Mouse (Mus musculus): ENCODE data around the gene Cacnb1. TPM values are rescaled to one million over a fixed set of nuclear protein-coding genes. Genes with fewer than 3 reads are reported as not detected.

Cacnb1 gene
- polyA plus RNA-seq, 1 experiment from 2014 or later, result 52.1 TPM

- H3K4me2 ChIP-seq, result peak overlapping the region; percentile 70
- ATAC-seq (ENCODE audit: low read depth), result peak; percentile 38; the same call in 1 of the 2 replicates
- H3K27me3 ChIP-seq, result peaks cover 16% of the 10 kb centered on the region; the same call in 1 of the 2 replicates
- peak overlapping the region; percentile 69 for H3K9ac ChIP-seq
- WGBS, result under 1% methylated on average over 26 of the region's 27 CpGs
- peaks cover 28% of the 10 kb centered on the region for H3K4me1 ChIP-seq (replicated peaks)
- H3K27ac ChIP-seq (replicated peaks), result peak overlapping the region; percentile 77
- no peaks in the 10 kb centered on the region for H3K9me3 ChIP-seq
- peaks cover 28% of the 10 kb centered on the region for H3K36me3 ChIP-seq
- H3K4me3 ChIP-seq, result peak overlapping the region; percentile 33
Observed at GRCm38 (mm10) chr11:98035977-98036377, 13.1 kb upstream of the Cacnb1 start.

GRCm38 (mm10) chr11:98034840-98035239, 12.0 kb upstream of the Cacnb1 start:
- Histone ChIP-seq H3K4me2 (no peak overlapping the region), H3K4me1 (replicated peaks) (peaks cover 28% of the 10 kb centered on the region), H3K9ac (peak overlapping the region; percentile 4; the same call in 1 of the 2 replicates), H3K9me3 (no peaks in the 10 kb centered on the region), H3K27me3 (peaks cover 16% of the 10 kb centered on the region; the same call in 1 of the 2 replicates), H3K36me3 (peaks cover 33% of the 10 kb centered on the region), H3K27ac (replicated peaks) (peak overlapping the region; percentile 77), H3K4me3 (no peak overlapping the region)
- 0 out of 2 replicates have a peak, but pooled peaks have one; percentile 6 for ATAC-seq (ENCODE audit: low read depth)
- WGBS, result 21% methylated on average over 4 of the region's 4 CpGs

- no peak overlapping the region for H3K9ac ChIP-seq
- H3K4me3 ChIP-seq, result no peak overlapping the region
- H3K27me3 ChIP-seq, result peaks cover 16% of the 10 kb centered on the region; the same call in 1 of the 2 replicates
- no peaks in the 10 kb centered on the region for H3K9me3 ChIP-seq
- WGBS, result 90% methylated on average over 5 of the region's 5 CpGs
- no peak for ATAC-seq (ENCODE audit: low read depth)
- peaks cover 28% of the 10 kb centered on the region for H3K4me1 ChIP-seq (replicated peaks)
- no peak overlapping the region for H3K4me2 ChIP-seq
- H3K27ac ChIP-seq (replicated peaks), result no peak overlapping the region
- H3K36me3 ChIP-seq, result peaks cover 38% of the 10 kb centered on the region
Observed at GRCm38 (mm10) chr11:98034061-98034460, 11.2 kb upstream of the Cacnb1 start.

GRCm38 (mm10) chr11:98031443-98031770, 8.6 kb upstream of the Cacnb1 start:
- Histone ChIP-seq H3K9me3 (no peaks in the 10 kb centered on the region), H3K27ac (replicated peaks) (peak overlapping the region; percentile 38; the same call in 1 of the 2 replicates), H3K4me2 (no peak overlapping the region), H3K4me1 (replicated peaks) (peaks cover 41% of the 10 kb centered on the region), H3K4me3 (no peak overlapping the region), H3K36me3 (peaks cover 33% of the 10 kb centered on the region), H3K27me3 (peaks cover under 1% of the 10 kb centered on the region; the same call in 1 of the 2 replicates), H3K9ac (no peak overlapping the region)
- 2% methylated on average over 5 of the region's 5 CpGs for WGBS
- ATAC-seq (ENCODE audit: low read depth), result 0 out of 2 replicates have a peak, but pooled peaks have one; percentile 41

- no peak for ATAC-seq (ENCODE audit: low read depth)
- H3K9ac ChIP-seq, result no peak overlapping the region
- WGBS, result 41% methylated on average over 5 of the region's 5 CpGs
- no peak overlapping the region for H3K4me3 ChIP-seq
- peak overlapping the region; percentile 38; the same call in 1 of the 2 replicates for H3K27ac ChIP-seq (replicated peaks)
- H3K9me3 ChIP-seq, result no peaks in the 10 kb centered on the region
- H3K4me2 ChIP-seq, result no peak overlapping the region
- H3K4me1 ChIP-seq (replicated peaks), result peaks cover 39% of the 10 kb centered on the region
- H3K36me3 ChIP-seq, result peaks cover 33% of the 10 kb centered on the region
- H3K27me3 ChIP-seq, result no peaks in the 10 kb centered on the region
Observed at GRCm38 (mm10) chr11:98030701-98031442, 8.0 kb upstream of the Cacnb1 start.

GRCm38 (mm10) chr11:98027785-98028184, 5.0 kb upstream of the Cacnb1 start:
- H3K36me3 ChIP-seq, result peaks cover 33% of the 10 kb centered on the region
- H3K4me1 ChIP-seq (replicated peaks), result peaks cover 37% of the 10 kb centered on the region
- 22% methylated on average over 7 of the region's 7 CpGs for WGBS
- 0 out of 2 replicates have a peak overlapping the region, but pooled peaks have one; percentile 92 for H3K27ac ChIP-seq (replicated peaks)
- H3K9ac ChIP-seq, result peak overlapping the region; percentile 98
- H3K4me3 ChIP-seq, result peak overlapping the region; percentile 81
- H3K9me3 ChIP-seq, result no peaks in the 10 kb centered on the region
- H3K27me3 ChIP-seq, result no peaks in the 10 kb centered on the region
- H3K4me2 ChIP-seq, result peak overlapping the region; percentile 92
- ATAC-seq (ENCODE audit: low read depth), result no peak

- ATAC-seq (ENCODE audit: low read depth), result no peak
Observed at GRCm38 (mm10) chr11:98027297-98027688, 4.5 kb upstream of the Cacnb1 start.

GRCm38 (mm10) chr11:98026570-98027296, 3.9 kb upstream of the Cacnb1 start, which contains the start of gene Rpl19:
TSS of gene Rpl19 (plus strand) at chr11:98026710.
- Histone ChIP-seq H3K27me3 (no peaks in the 10 kb centered on the region), H3K9ac (peak within 1 kb of the TSS; percentile 98), H3K4me2 (peak within 1 kb of the TSS; percentile 92), H3K36me3 (peaks cover 33% of the 10 kb centered on the region), H3K4me1 (replicated peaks) (peaks cover 33% of the 10 kb centered on the region), H3K4me3 (peak within 1 kb of the TSS; percentile 81), H3K9me3 (no peaks in the 10 kb centered on the region), H3K27ac (replicated peaks) (peak within 1 kb of the TSS; percentile 92)
- WGBS, result 2% methylated on average over 68 of the region's 69 CpGs
- peak; percentile 55 for ATAC-seq (ENCODE audit: low read depth)

More at GRCm38 (mm10) chr11:98027297-98027688, 4.5 kb upstream of the Cacnb1 start:
- peak overlapping the region; percentile 92 for H3K27ac ChIP-seq (replicated peaks)
- H3K4me2 ChIP-seq, result peak overlapping the region; percentile 92
- H3K9me3 ChIP-seq, result no peaks in the 10 kb centered on the region
- peak overlapping the region; percentile 81 for H3K4me3 ChIP-seq
- peak overlapping the region; percentile 98 for H3K9ac ChIP-seq
- H3K4me1 ChIP-seq (replicated peaks), result peaks cover 37% of the 10 kb centered on the region
- 0% methylated on average over 18 of the region's 18 CpGs for WGBS
- no peaks in the 10 kb centered on the region for H3K27me3 ChIP-seq
- H3K36me3 ChIP-seq, result peaks cover 33% of the 10 kb centered on the region

- H3K27me3 ChIP-seq, result no peaks in the 10 kb centered on the region
- peak overlapping the region; percentile 92 for H3K27ac ChIP-seq (replicated peaks)
- H3K9ac ChIP-seq, result peak overlapping the region; percentile 98
- H3K9me3 ChIP-seq, result no peaks in the 10 kb centered on the region
- peak overlapping the region; percentile 92 for H3K4me2 ChIP-seq
- peaks cover 38% of the 10 kb centered on the region for H3K4me1 ChIP-seq (replicated peaks)
- H3K4me3 ChIP-seq, result peak overlapping the region; percentile 81
- H3K36me3 ChIP-seq, result peaks cover 31% of the 10 kb centered on the region
- 6% methylated on average over 15 of the region's 15 CpGs for WGBS
- no peak for ATAC-seq (ENCODE audit: low read depth)
Observed at GRCm38 (mm10) chr11:98026248-98026569, 3.4 kb upstream of the Cacnb1 start.

GRCm38 (mm10) chr11:98024516-98024915, 1.7 kb upstream of the Cacnb1 start:
- H3K9me3 ChIP-seq, result no peaks in the 10 kb centered on the region
- WGBS, result 88% methylated on average over 3 of the region's 3 CpGs
- H3K4me1 ChIP-seq (replicated peaks), result peaks cover 55% of the 10 kb centered on the region
- no peak overlapping the region for H3K27ac ChIP-seq (replicated peaks)
- no peaks in the 10 kb centered on the region for H3K27me3 ChIP-seq
- H3K4me2 ChIP-seq, result no peak overlapping the region
- no peak overlapping the region for H3K4me3 ChIP-seq
- no peak overlapping the region for H3K9ac ChIP-seq
- H3K36me3 ChIP-seq, result peaks cover 14% of the 10 kb centered on the region
- ATAC-seq (ENCODE audit: low read depth), result no peak

GRCm38 (mm10) chr11:98022253-98022554, 630 bp downstream of the Cacnb1 start:
- peak overlapping the region; percentile 98 for H3K27ac ChIP-seq (replicated peaks)
- H3K36me3 ChIP-seq, result peaks cover 20% of the 10 kb centered on the region
- peak overlapping the region; percentile 78 for H3K4me2 ChIP-seq
- WGBS, result under 1% methylated on average over 23 of the region's 23 CpGs
- peak overlapping the region; percentile 97 for H3K9ac ChIP-seq
- no peaks in the 10 kb centered on the region for H3K27me3 ChIP-seq
- peak overlapping the region; percentile 95 for H3K4me3 ChIP-seq
- peak; percentile 34; the same call in 1 of the 2 replicates for ATAC-seq (ENCODE audit: low read depth)
- H3K9me3 ChIP-seq, result no peaks in the 10 kb centered on the region
- peaks cover 55% of the 10 kb centered on the region for H3K4me1 ChIP-seq (replicated peaks)

- ATAC-seq (ENCODE audit: low read depth), result peak; percentile 12
- Histone ChIP-seq H3K9me3 (no peaks in the 10 kb centered on the region), H3K27me3 (no peaks in the 10 kb centered on the region), H3K4me1 (replicated peaks) (peaks cover 55% of the 10 kb centered on the region), H3K4me3 (peak overlapping the region; percentile 95), H3K9ac (peak overlapping the region; percentile 97), H3K4me2 (peak overlapping the region; percentile 78), H3K36me3 (peaks cover 25% of the 10 kb centered on the region), H3K27ac (replicated peaks) (peak overlapping the region; percentile 98)
- 3% methylated on average over 34 of the region's 34 CpGs for WGBS
Observed at GRCm38 (mm10) chr11:98021565-98022252, 1.1 kb downstream of the Cacnb1 start.

Measured in neural tube, embryonic 13.5 days (tissue).